Mouse (Mus musculus) erythroblast, embryonic 14.5 days (primary cell): ENCODE measurements around the gene Shmt2.

Experiments
- GATA1 ChIP-seq: IDR thresholded peaks from 2 replicates; pipeline ENCODE4 v1.6.1; 2012; ENCODE audit warnings: low read length, inconsistent platforms, mixed read lengths
- TAL1 ChIP-seq: IDR thresholded peaks from 3 replicates; pipeline ENCODE4 v1.6.1; 2012; ENCODE audit warnings: low read length, inconsistent platforms, mixed read lengths

- TF ChIP-seq TAL1 = no peak
- TF ChIP-seq GATA1 = no peak
Measured at GRCm38 (mm10) chr10:127526681-127527080, 4.4 kb upstream of the Shmt2 start.
